Mouse (Mus musculus): ENCODE results near the gene Znfx1. TPM values are rescaled to one million over a fixed set of nuclear protein-coding genes. Genes with fewer than 3 reads are reported as not detected.
"Not testable (repeated sequence)": the region's sequence is repeated elsewhere in the genome, so short reads cannot be mapped to it uniquely, and the experiment has no call there.

The Znfx1 gene
- polyA plus RNA-seq, 1 experiment from 2014 or later, result 7.1 TPM

DNA sequence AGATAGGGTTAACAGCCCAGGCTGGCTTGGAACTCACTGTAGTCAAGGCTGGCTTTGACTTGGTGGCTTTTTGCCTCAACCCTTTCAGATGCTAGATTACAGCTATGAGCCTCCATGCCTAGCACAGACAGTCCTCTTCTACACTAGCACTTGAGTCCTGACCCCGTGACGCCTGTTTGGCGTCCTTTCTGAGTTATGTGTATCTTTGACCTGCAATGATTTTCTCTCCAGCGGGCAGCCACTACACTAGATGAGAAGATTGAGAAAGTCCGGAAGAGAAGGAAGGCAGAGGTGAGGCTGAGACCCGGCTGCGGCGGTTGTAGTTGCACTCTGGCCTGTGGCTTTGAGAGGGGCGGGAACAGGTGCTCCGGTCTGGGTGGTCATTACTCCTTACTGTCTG is 43.4 kb downstream of the Znfx1 start:
- H3K27ac ChIP-seq (ENCODE audit: low read depth), result no peak overlapping the region
- no peak overlapping the region for H3K4me2 ChIP-seq (ENCODE audit: low read length)
- H3K27me3 ChIP-seq (replicated peaks; ENCODE audit: control insufficient read depth, insufficient read depth, low read length), result no peaks in the 10 kb centered on the region
- peaks cover 9% of the 10 kb centered on the region for H3K4me1 ChIP-seq (replicated peaks; ENCODE audit: control insufficient read depth, insufficient read depth, low read length)
- H3K9ac ChIP-seq (ENCODE audit: low read length), result no peak overlapping the region
- 94% methylated on average over 10 of the region's 10 CpGs for WGBS
- DNase-seq (ENCODE audit: low spot score) (no peak), ATAC-seq (replicated peaks; ENCODE audit: low FRiP score, low TSS enrichment, low read depth) (no peak)
- peaks cover 65% of the 10 kb centered on the region for H3K36me3 ChIP-seq (ENCODE audit: control insufficient read depth, insufficient read depth, low read length)
- H3K4me3 ChIP-seq (ENCODE audit: low read depth, low read length), result no peak overlapping the region
- no peaks in the 10 kb centered on the region for H3K9me3 ChIP-seq (ENCODE audit: control insufficient read depth, low read length)

DNA sequence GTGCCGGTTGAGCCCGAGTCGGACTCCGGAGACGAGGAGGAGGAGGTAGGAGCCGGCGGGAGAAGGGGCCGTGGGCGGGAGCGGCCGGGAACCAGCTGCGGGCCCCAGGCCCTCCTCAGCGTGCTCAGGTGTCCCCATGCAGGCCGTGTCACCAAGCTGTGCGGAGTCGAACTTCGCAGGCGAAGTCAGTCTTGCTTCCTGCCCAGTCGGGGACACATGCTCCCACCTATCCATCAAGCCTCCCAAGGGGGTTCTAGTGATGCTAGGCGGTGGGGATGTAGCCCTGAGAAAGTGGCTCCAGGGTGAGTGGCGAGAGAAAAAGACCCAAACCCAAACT is 47.5 kb downstream of the Znfx1 start:
- peak; percentile 44 for ATAC-seq (replicated peaks; ENCODE audit: low FRiP score, low TSS enrichment, low read depth)

DNA sequence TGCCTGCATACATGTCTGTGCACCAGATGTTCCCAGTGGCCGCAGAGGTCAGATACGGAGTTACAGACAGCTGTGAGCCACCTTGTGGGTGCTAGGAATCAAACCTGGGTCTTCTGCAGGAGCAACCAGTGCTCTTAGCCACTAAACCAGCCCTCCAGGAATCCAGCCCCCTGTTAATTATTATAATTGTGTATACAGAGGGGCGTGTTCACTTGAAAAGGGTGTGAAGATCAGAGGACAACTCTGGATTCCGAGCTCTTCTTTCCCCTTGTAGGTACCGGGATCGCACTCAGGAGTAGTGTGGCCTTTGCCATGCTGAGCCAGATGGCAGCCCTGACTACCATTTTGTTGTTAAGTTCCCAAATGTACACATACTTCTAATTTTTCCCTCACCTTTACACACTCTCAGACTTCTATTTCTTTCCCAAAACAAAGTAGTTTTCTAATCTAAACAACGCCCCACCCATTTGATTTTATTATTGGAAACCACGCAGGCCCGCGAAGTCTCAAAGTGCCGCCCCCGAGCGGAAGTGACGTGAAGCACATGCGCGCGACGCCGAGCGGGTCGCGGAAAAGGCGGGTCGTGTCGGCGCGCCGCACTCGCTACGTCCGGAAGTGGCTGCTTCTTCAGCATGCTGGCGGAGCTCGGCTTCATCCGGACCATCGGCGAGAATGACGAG is 48.0 kb downstream of the Znfx1 start, which contains the start of gene Ddx27:
Ddx27 (plus strand) TSS at position 492 of the 680 bp plus-strand sequence.
- DNase-seq (ENCODE audit: low spot score) (peak; percentile 96), ATAC-seq (replicated peaks; ENCODE audit: low FRiP score, low TSS enrichment, low read depth) (peak; percentile 90)
- Histone ChIP-seq H3K4me2 (ENCODE audit: low read length) (peak within 1 kb of the TSS; percentile 71), H3K27me3 (replicated peaks; ENCODE audit: control insufficient read depth, insufficient read depth, low read length) (no peaks in the 10 kb centered on the region), H3K4me1 (replicated peaks; ENCODE audit: control insufficient read depth, insufficient read depth, low read length) (peaks cover 9% of the 10 kb centered on the region), H3K27ac (ENCODE audit: low read depth) (peak within 1 kb of the TSS; percentile 83), H3K36me3 (ENCODE audit: control insufficient read depth, insufficient read depth, low read length) (peaks cover 26% of the 10 kb centered on the region), H3K4me3 (ENCODE audit: low read depth, low read length) (peak within 1 kb of the TSS; percentile 88), H3K9me3 (ENCODE audit: control insufficient read depth, low read length) (no peaks in the 10 kb centered on the region), H3K9ac (ENCODE audit: low read length) (peak within 1 kb of the TSS; percentile 58)
- 2% methylated on average over 37 of the region's 37 CpGs for WGBS

More for the DNA sequence above, 47.5 kb downstream of the Znfx1 start:
- peaks cover 9% of the 10 kb centered on the region for H3K4me1 ChIP-seq (replicated peaks; ENCODE audit: control insufficient read depth, insufficient read depth, low read length)
- peak overlapping the region; percentile 71 for H3K4me2 ChIP-seq (ENCODE audit: low read length)
- peaks cover 31% of the 10 kb centered on the region for H3K36me3 ChIP-seq (ENCODE audit: control insufficient read depth, insufficient read depth, low read length)
- H3K27ac ChIP-seq (ENCODE audit: low read depth), result peak overlapping the region; percentile 83; the same call in 1 of the 2 replicates
- no peaks in the 10 kb centered on the region for H3K27me3 ChIP-seq (replicated peaks; ENCODE audit: control insufficient read depth, insufficient read depth, low read length)
- H3K9me3 ChIP-seq (ENCODE audit: control insufficient read depth, low read length), result no peaks in the 10 kb centered on the region
- under 1% methylated on average over 21 of the region's 21 CpGs for WGBS
- H3K4me3 ChIP-seq (ENCODE audit: low read depth, low read length), result peak overlapping the region; percentile 88
- peak overlapping the region; percentile 58 for H3K9ac ChIP-seq (ENCODE audit: low read length)
- DNase-seq (ENCODE audit: low spot score), result no peak

DNA sequence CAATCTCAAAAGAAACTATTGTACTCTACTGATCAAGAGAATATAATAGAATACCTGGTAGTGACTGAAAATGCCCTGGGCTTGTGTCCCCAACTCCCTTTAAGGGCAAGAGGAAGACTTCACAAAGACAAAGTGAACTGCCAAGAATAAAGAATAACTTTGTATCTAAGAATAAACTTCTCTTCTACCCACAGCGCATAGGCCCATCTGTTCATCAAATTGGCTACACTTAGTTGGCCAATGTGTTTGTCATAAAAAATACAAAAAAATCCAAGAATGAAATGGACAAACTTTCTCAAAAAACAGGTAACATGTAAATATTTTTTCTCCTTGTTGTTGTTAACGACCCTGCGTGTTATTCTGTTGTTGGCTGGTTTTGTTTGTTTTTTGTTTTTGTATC is 52.3 kb downstream of the Znfx1 start:
- Histone ChIP-seq H3K27ac (ENCODE audit: low read depth) (no peak overlapping the region), H3K36me3 (ENCODE audit: control insufficient read depth, insufficient read depth, low read length) (no peaks in the 10 kb centered on the region), H3K9me3 (ENCODE audit: control insufficient read depth, low read length) (no peaks in the 10 kb centered on the region), H3K4me1 (replicated peaks; ENCODE audit: control insufficient read depth, insufficient read depth, low read length) (no peaks in the 10 kb centered on the region), H3K9ac (ENCODE audit: low read length) (no peak overlapping the region), H3K4me3 (ENCODE audit: low read depth, low read length) (no peak overlapping the region), H3K4me2 (ENCODE audit: low read length) (no peak overlapping the region), H3K27me3 (replicated peaks; ENCODE audit: control insufficient read depth, insufficient read depth, low read length) (no peaks in the 10 kb centered on the region)
- ATAC-seq (replicated peaks; ENCODE audit: low FRiP score, low TSS enrichment, low read depth) (no peak), DNase-seq (ENCODE audit: low spot score) (no peak)
- 85% methylated on average over 3 of the region's 3 CpGs for WGBS

DNA sequence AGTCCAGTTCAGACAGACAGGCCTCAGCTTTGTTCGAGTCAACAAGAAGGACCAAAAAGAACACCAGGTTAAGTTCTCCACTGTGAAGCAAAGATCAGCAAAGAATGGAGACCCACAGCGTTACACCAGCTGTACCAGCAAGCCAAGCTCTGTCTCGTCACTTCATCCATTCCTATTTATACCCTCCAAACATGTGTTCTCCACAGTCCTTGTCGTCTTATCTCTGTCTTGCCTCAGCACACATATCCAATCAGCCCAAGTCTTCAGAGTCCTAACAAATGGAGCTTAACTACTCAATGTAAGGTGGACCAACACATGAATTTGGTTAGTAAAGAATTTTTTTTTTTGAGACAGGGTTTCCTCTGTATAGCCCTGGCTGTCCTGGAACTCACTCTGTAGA is 53.3 kb downstream of the Znfx1 start:
- no peaks in the 10 kb centered on the region for H3K36me3 ChIP-seq (ENCODE audit: control insufficient read depth, insufficient read depth, low read length)
- H3K4me1 ChIP-seq (replicated peaks; ENCODE audit: control insufficient read depth, insufficient read depth, low read length), result no peaks in the 10 kb centered on the region
- H3K27ac ChIP-seq (ENCODE audit: low read depth), result no peak overlapping the region
- H3K27me3 ChIP-seq (replicated peaks; ENCODE audit: control insufficient read depth, insufficient read depth, low read length), result no peaks in the 10 kb centered on the region
- no peak overlapping the region for H3K4me3 ChIP-seq (ENCODE audit: low read depth, low read length)
- ATAC-seq (replicated peaks; ENCODE audit: low FRiP score, low TSS enrichment, low read depth) (no peak), DNase-seq (ENCODE audit: low spot score) (no peak)
- H3K9me3 ChIP-seq (ENCODE audit: control insufficient read depth, low read length), result no peaks in the 10 kb centered on the region
- WGBS, result 69% methylated on average over 4 of the region's 4 CpGs
- no peak overlapping the region for H3K9ac ChIP-seq (ENCODE audit: low read length)
- no peak overlapping the region for H3K4me2 ChIP-seq (ENCODE audit: low read length)

DNA sequence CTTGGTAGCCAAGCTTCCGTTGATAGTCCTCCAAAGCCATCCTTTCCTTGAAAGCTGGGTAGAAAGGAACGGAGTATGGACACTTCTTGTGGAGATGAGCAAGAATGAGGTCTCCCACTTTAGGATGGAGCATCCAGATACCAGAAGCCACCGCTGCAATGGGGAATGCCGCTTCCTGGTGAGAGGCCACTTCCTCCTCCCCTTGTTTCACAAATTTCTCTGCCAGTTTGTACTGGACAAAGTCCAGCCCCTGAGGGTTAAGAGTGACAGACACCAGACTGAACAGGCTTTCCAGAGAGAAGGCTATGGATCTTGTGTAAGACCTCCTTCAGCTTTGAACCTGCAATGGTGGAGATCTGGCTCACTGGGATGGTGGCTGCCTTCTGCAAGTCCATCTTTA is 55.2 kb downstream of the Znfx1 start:
- not testable (repeated sequence) for H3K4me1 ChIP-seq (replicated peaks; ENCODE audit: control insufficient read depth, insufficient read depth, low read length); ATAC-seq (replicated peaks; ENCODE audit: low FRiP score, low TSS enrichment, low read depth); H3K9me3 ChIP-seq (ENCODE audit: control insufficient read depth, low read length); DNase-seq (ENCODE audit: low spot score); H3K4me2 ChIP-seq (ENCODE audit: low read length); H3K4me3 ChIP-seq (ENCODE audit: low read depth, low read length); H3K36me3 ChIP-seq (ENCODE audit: control insufficient read depth, insufficient read depth, low read length); H3K27ac ChIP-seq (ENCODE audit: low read depth); H3K27me3 ChIP-seq (replicated peaks; ENCODE audit: control insufficient read depth, insufficient read depth, low read length); H3K9ac ChIP-seq (ENCODE audit: low read length)
- WGBS, result 67% methylated on average over 4 of the region's 4 CpGs

DNA sequence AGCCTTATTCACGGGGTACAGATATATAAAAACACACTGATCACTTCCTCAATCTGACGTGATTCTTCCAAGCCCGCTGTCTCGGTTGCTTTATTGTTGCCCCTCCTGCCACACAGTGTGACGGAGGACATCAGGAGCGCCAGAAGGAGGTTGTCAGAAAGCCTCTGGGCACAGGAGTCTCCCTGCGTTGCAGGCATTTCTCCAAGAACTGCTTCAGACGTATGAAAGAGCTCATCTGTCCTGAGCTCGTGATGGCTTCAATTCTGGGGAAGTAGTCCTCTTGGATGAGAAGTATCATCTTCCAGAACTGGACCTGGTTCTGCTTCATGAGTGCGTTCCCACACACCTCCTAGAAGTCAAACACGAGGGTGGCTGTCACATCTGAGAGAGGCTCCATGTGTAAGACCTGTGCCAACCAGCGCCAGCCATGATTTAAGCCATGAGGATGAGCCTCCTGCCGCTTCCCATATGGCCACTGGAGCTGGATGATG is 55.8 kb downstream of the Znfx1 start:
- DNase-seq (ENCODE audit: low spot score) (no peak), ATAC-seq (replicated peaks; ENCODE audit: low FRiP score, low TSS enrichment, low read depth) (no peak)
- Histone ChIP-seq H3K9ac (ENCODE audit: low read length) (no peak overlapping the region), H3K27me3 (replicated peaks; ENCODE audit: control insufficient read depth, insufficient read depth, low read length) (no peaks in the 10 kb centered on the region), H3K4me2 (ENCODE audit: low read length) (no peak overlapping the region), H3K36me3 (ENCODE audit: control insufficient read depth, insufficient read depth, low read length) (no peaks in the 10 kb centered on the region), H3K27ac (ENCODE audit: low read depth) (no peak overlapping the region), H3K9me3 (ENCODE audit: control insufficient read depth, low read length) (no peaks in the 10 kb centered on the region), H3K4me3 (ENCODE audit: low read depth, low read length) (no peak overlapping the region), H3K4me1 (replicated peaks; ENCODE audit: control insufficient read depth, insufficient read depth, low read length) (no peaks in the 10 kb centered on the region)
- WGBS, result 73% methylated on average over 13 of the region's 13 CpGs

DNA sequence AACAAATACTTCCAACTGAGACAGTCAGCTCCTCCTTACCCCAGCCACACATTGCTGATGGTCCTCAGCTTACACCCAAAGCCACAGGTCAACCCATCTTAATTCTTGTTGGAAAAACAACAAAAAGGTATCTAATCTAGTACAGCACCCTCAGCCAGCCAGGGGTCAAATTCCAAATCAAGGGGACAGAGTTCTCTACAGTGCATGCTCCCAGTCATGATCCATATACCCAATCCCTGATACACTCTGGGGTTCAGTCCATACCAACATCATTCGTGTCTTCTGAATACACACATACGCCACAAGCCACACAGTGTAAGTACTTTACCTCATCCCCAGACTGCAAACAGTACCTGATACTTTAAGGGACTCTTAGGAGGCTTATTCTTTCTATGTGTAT is 56.5 kb downstream of the Znfx1 start:
- 84% methylated on average over 2 of the region's 2 CpGs for WGBS

More for the DNA sequence above, 56.5 kb downstream of the Znfx1 start:
- Histone ChIP-seq H3K36me3 (ENCODE audit: control insufficient read depth, insufficient read depth, low read length) (no peaks in the 10 kb centered on the region), H3K4me2 (ENCODE audit: low read length) (no peak overlapping the region), H3K27me3 (replicated peaks; ENCODE audit: control insufficient read depth, insufficient read depth, low read length) (no peaks in the 10 kb centered on the region), H3K4me3 (ENCODE audit: low read depth, low read length) (no peak overlapping the region), H3K27ac (ENCODE audit: low read depth) (no peak overlapping the region), H3K9me3 (ENCODE audit: control insufficient read depth, low read length) (no peaks in the 10 kb centered on the region), H3K9ac (ENCODE audit: low read length) (no peak overlapping the region), H3K4me1 (replicated peaks; ENCODE audit: control insufficient read depth, insufficient read depth, low read length) (no peaks in the 10 kb centered on the region)
- DNase-seq (ENCODE audit: low spot score) (no peak), ATAC-seq (replicated peaks; ENCODE audit: low FRiP score, low TSS enrichment, low read depth) (no peak)
